Mouse (Mus musculus): ENCODE measurements around the gene Dctn2. TPM values are rescaled to one million over a fixed set of nuclear protein-coding genes. Genes with fewer than 3 reads are reported as not detected.

Dctn2 gene
- total and polyA plus RNA-seq, 2 experiments from 2014 or later = 154 to 197 TPM

DNA sequence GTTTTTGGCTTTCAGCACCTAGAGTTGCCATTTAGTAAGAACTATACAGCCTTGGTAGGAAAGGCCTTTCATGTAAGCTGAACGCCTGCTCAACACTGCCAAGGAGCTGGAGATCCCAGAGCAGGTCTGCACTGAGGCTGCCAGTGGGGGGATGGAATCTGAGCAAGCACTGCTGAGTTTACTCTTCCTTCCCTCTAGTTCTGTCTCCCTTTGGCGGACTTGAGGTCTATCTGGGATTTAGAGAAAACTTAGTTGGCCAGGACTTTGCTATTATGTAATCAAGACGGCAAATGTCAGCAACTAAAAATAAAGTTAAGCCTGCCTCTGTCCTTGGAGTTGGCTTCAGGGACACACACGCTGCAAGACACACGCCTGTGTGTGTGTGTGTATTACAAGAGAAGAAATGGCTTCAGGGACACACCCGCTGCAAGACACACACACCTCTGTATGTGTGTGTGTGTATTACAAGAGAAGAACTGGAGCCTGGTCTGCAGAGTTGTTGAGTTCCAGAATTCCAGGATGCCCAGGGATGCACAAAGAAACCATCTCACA lies 26.9 kb downstream of the Dctn2 start:
- Histone ChIP-seq H3K27me3 (ENCODE audit: control insufficient read depth, insufficient read depth, low read length) (no peaks in the 10 kb centered on the region), H3K4me3 (ENCODE audit: low read depth, low read length) (peak overlapping the region; percentile 74; the same call in 1 of the 2 replicates), H3K9ac (replicated peaks; ENCODE audit: low read depth, low read length) (peak overlapping the region; percentile 74; the same call in 1 of the 2 replicates), H3K4me1 (ENCODE audit: control insufficient read depth, insufficient read depth) (peaks cover 29% of the 10 kb centered on the region), H3K27ac (ENCODE audit: low read depth) (peak overlapping the region; percentile 94), H3K36me3 (replicated peaks; ENCODE audit: control insufficient read depth, insufficient read depth, low read length) (peaks cover 45% of the 10 kb centered on the region), H3K4me2 (ENCODE audit: low read depth, low read length) (peak overlapping the region; percentile 73), H3K9me3 (replicated peaks; ENCODE audit: control insufficient read depth, low read length) (no peaks in the 10 kb centered on the region)
- no peak for TF ChIP-seq CTCF (IDR thresholded peaks at IDR 0.05; ENCODE audit: low read depth)
- peak; percentile 62; the same call in 1 of the 2 replicates for TF ChIP-seq EP300 (IDR thresholded peaks at IDR 0.05; ENCODE audit: low read depth)
- WGBS = 28% methylated on average over 6 of the region's 6 CpGs
- DNase-seq (ENCODE audit: low spot score) (peak; percentile 79), ATAC-seq (ENCODE audit: insufficient read depth, low read depth) (no peak)

- ATAC-seq (ENCODE audit: insufficient read depth, low read depth) (no peak), DNase-seq (ENCODE audit: low spot score) (no peak)
- Histone ChIP-seq H3K4me2 (ENCODE audit: low read depth, low read length) (peak overlapping the region; percentile 73), H3K4me1 (ENCODE audit: control insufficient read depth, insufficient read depth) (peaks cover 29% of the 10 kb centered on the region), H3K9ac (replicated peaks; ENCODE audit: low read depth, low read length) (0 out of 2 replicates have a peak overlapping the region, but pooled peaks have one; percentile 74), H3K9me3 (replicated peaks; ENCODE audit: control insufficient read depth, low read length) (no peaks in the 10 kb centered on the region), H3K27me3 (ENCODE audit: control insufficient read depth, insufficient read depth, low read length) (no peaks in the 10 kb centered on the region), H3K36me3 (replicated peaks; ENCODE audit: control insufficient read depth, insufficient read depth, low read length) (peaks cover 49% of the 10 kb centered on the region), H3K27ac (ENCODE audit: low read depth) (peak overlapping the region; percentile 94), H3K4me3 (ENCODE audit: low read depth, low read length) (0 out of 2 replicates have a peak overlapping the region, but pooled peaks have one; percentile 74)
- TF ChIP-seq EP300 (IDR thresholded peaks at IDR 0.05; ENCODE audit: low read depth) (no peak), CTCF (IDR thresholded peaks at IDR 0.05; ENCODE audit: low read depth) (no peak)
- 71% methylated on average over 3 of the region's 3 CpGs for WGBS
Observed at GRCm38 (mm10) chr10:127293590-127294113, 27.5 kb downstream of the Dctn2 start.

GRCm38 (mm10) chr10:127294895-127295510 lies 28.8 kb downstream of the Dctn2 start:
- 88% methylated on average over 10 of the region's 10 CpGs for WGBS
- Histone ChIP-seq H3K27ac (ENCODE audit: low read depth) (no peak overlapping the region), H3K9me3 (replicated peaks; ENCODE audit: control insufficient read depth, low read length) (no peaks in the 10 kb centered on the region), H3K36me3 (replicated peaks; ENCODE audit: control insufficient read depth, insufficient read depth, low read length) (peaks cover 62% of the 10 kb centered on the region), H3K9ac (replicated peaks; ENCODE audit: low read depth, low read length) (no peak overlapping the region), H3K27me3 (ENCODE audit: control insufficient read depth, insufficient read depth, low read length) (no peaks in the 10 kb centered on the region), H3K4me2 (ENCODE audit: low read depth, low read length) (no peak overlapping the region), H3K4me3 (ENCODE audit: low read depth, low read length) (no peak overlapping the region), H3K4me1 (ENCODE audit: control insufficient read depth, insufficient read depth) (peaks cover 24% of the 10 kb centered on the region)
- TF ChIP-seq EP300 (IDR thresholded peaks at IDR 0.05; ENCODE audit: low read depth) (no peak), CTCF (IDR thresholded peaks at IDR 0.05; ENCODE audit: low read depth) (no peak)
- ATAC-seq (ENCODE audit: insufficient read depth, low read depth) (no peak), DNase-seq (ENCODE audit: low spot score) (no peak)

DNA sequence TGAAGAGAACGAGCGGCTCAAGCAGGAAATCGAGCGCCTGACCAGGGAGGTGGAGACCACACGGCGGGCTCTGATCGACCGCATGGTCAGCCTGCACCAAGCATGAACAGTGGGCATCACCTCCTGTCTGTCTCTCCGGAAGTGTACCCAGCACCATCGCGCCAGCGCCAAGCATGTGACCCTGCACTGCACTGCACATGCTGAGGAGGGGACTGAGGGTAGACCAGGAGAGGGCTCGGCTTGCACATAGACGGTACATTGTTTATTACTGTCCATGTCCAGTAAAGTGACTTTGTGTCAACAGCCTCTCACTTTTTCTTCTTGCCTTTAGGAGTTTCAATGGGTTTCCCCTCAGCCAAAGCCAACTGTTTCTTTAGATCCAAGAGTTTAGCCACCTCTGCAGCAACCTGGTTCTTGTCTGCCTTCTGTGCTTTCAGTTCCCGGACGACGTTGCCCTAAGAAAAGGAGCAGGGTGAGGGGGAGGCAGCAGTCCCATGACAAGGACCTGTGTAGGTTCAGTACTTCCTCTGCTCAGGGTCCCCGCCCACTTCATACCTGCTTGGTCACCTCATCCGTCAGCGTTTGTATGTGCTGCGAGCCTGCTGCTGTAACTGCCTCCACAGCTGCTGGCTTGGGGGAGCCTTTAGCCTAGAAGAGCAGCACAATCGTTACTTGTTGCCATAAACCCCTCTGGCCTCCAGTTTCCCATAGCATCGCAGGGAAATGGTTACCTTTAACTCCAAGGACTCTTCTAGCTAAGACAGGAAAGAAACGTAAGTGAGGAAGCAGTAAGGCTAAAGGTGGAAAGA lies 30.0 kb downstream of the Dctn2 start:
- Histone ChIP-seq H3K9me3 (replicated peaks; ENCODE audit: control insufficient read depth, low read length) (no peaks in the 10 kb centered on the region), H3K27me3 (ENCODE audit: control insufficient read depth, insufficient read depth, low read length) (no peaks in the 10 kb centered on the region), H3K4me1 (ENCODE audit: control insufficient read depth, insufficient read depth) (peaks cover 23% of the 10 kb centered on the region), H3K9ac (replicated peaks; ENCODE audit: low read depth, low read length) (no peak overlapping the region), H3K27ac (ENCODE audit: low read depth) (peak overlapping the region; percentile 55), H3K36me3 (replicated peaks; ENCODE audit: control insufficient read depth, insufficient read depth, low read length) (peaks cover 73% of the 10 kb centered on the region), H3K4me2 (ENCODE audit: low read depth, low read length) (no peak overlapping the region), H3K4me3 (ENCODE audit: low read depth, low read length) (no peak overlapping the region)
- ATAC-seq (ENCODE audit: insufficient read depth, low read depth) (no peak), DNase-seq (ENCODE audit: low spot score) (no peak)
- WGBS = 74% methylated on average over 24 of the region's 24 CpGs
- TF ChIP-seq CTCF (IDR thresholded peaks at IDR 0.05; ENCODE audit: low read depth) (no peak), EP300 (IDR thresholded peaks at IDR 0.05; ENCODE audit: low read depth) (no peak)

DNA sequence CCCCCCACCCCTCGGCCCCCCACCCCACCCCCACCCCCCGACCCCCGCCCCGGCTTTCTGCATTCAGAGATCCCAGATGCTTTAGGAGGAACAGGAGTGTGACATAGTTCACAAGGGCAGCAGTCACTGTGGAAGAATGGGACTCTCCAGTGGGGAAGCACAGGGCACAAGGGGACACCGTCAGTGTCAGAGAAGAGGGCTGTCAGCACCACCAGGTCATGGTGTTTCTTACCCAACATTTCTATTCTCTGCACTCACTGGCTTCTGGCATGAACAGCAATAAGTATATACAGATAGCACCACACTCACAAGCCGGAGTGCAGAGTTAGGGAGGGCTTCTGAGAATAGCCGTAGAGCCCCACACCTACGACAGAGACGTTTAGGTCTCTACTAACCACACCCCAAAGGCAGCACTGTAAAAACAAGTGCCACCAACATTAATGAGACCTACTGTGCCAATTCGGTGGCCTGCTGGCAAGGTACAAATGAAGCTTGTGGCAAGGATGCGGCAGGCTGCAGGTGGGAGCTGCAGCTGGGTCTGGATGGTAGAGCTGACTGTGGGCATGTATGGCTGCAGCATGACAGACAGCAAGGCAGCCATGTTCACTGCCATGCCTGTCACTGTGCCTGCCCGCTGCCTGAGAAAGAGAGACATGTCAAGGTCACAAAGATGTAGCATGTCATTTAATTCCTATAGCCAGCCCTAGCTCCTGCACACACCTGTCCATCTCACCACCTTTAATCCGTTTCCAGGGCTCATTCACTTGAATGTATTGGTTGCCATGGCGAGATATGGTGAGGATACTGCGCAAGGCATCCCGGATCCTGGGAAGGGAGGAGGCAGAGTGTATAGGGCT lies 31.1 kb downstream of the Dctn2 start:
- ATAC-seq (ENCODE audit: insufficient read depth, low read depth) (peak; percentile 84), DNase-seq (ENCODE audit: low spot score) (peak; percentile 72)
- H3K27me3 ChIP-seq (ENCODE audit: control insufficient read depth, insufficient read depth, low read length) = no peaks in the 10 kb centered on the region
- no peak overlapping the region for H3K9ac ChIP-seq (replicated peaks; ENCODE audit: low read depth, low read length)
- H3K4me1 ChIP-seq (ENCODE audit: control insufficient read depth, insufficient read depth) = peaks cover 18% of the 10 kb centered on the region
- no peaks in the 10 kb centered on the region for H3K9me3 ChIP-seq (replicated peaks; ENCODE audit: control insufficient read depth, low read length)
- H3K4me3 ChIP-seq (ENCODE audit: low read depth, low read length) = no peak overlapping the region
- H3K27ac ChIP-seq (ENCODE audit: low read depth) = peak overlapping the region; percentile 55
- H3K4me2 ChIP-seq (ENCODE audit: low read depth, low read length) = no peak overlapping the region
- TF ChIP-seq EP300 (IDR thresholded peaks at IDR 0.05; ENCODE audit: low read depth) (no peak), CTCF (IDR thresholded peaks at IDR 0.05; ENCODE audit: low read depth) (no peak)
- peaks cover 82% of the 10 kb centered on the region for H3K36me3 ChIP-seq (replicated peaks; ENCODE audit: control insufficient read depth, insufficient read depth, low read length)
- WGBS = 54% methylated on average over 16 of the region's 16 CpGs

Data from heart, postnatal 0 days (tissue).